Mouse (Mus musculus) heart, adult 18-20 months (tissue): ENCODE data around the gene Gm11020. TPM values are rescaled to one million over a fixed set of nuclear protein-coding genes. Genes with fewer than 3 reads are reported as not detected.
"Not testable (repeated sequence)": the region's sequence is repeated elsewhere in the genome, so short reads cannot be mapped to it uniquely, and the experiment has no call there.

Experiments
- DNase-seq, 2 experiments: peaks; one replicate each; pipeline ENCODE4 v3.0.0; 2021 to 2022; ENCODE audit warnings: mixed read lengths in 1 of 2
- long read RNA-seq, 2 experiments: library from polyadenylated mRNA; stranded (forward); transcript quantifications; one replicate each; pipeline ENCODE4 v2.0.0; 2021
- total RNA-seq, 2 experiments: library from RNA; stranded (reverse); gene quantifications; 2 replicates each; pipeline ENCODE4 v1.2.3; 2021

The Gm11020 gene
- not detected for total RNA-seq
- long read RNA-seq, experiment 1: 0 reads
- long read RNA-seq, experiment 2: 0 reads

- DNase-seq: not testable (repeated sequence)
These were observed at the start of gene Gm11020 for GRCm38 (mm10) chr8:104321267-104321666. Gene Gm11020 (plus strand): TSS chr8:104321567.

- not testable (repeated sequence) for DNase-seq
These were observed 28.3 kb upstream of the Gm11020 start, which contains the start of gene Cmtm2a for GRCm38 (mm10) chr8:104293081-104293480. Gene Cmtm2a (minus strand): TSS chr8:104293181.

GRCm38 (mm10) chr8:104294396-104294795 is 27.0 kb upstream of the Gm11020 start:
- DNase-seq: no peak

- DNase-seq: peak; percentile 4 to 10
These were observed 19.8 kb upstream of the Gm11020 start for GRCm38 (mm10) chr8:104301577-104301976.

GRCm38 (mm10) chr8:104302536-104302935 is 18.8 kb upstream of the Gm11020 start:
- not testable (repeated sequence) for DNase-seq

- no peak for DNase-seq
These were observed 16.4 kb upstream of the Gm11020 start for GRCm38 (mm10) chr8:104304962-104305361.

- DNase-seq: not testable (repeated sequence)
These were observed 13.0 kb upstream of the Gm11020 start for GRCm38 (mm10) chr8:104308341-104308740.

GRCm38 (mm10) chr8:104309441-104310155 is 11.8 kb upstream of the Gm11020 start, which contains the start of the genes Gm45711 and Cmtm1:
Gene Gm45711 (minus strand): TSS chr8:104310081.
Gene Cmtm1 (minus strand): TSS chr8:104310145.
- peak; percentile 50 to 63 for DNase-seq

GRCm38 (mm10) chr8:104312023-104312422 is 9.3 kb upstream of the Gm11020 start:
- not testable (repeated sequence) for DNase-seq

GRCm38 (mm10) chr8:104313311-104313710 is 8.1 kb upstream of the Gm11020 start:
- DNase-seq: peak; percentile 42 to 45

- DNase-seq: not testable (repeated sequence)
These were observed 563 bp downstream of the Gm11020 start, which contains the start of gene Cmtm2b for GRCm38 (mm10) chr8:104321930-104322329. Gene Cmtm2b (plus strand): TSS chr8:104322230.

GRCm38 (mm10) chr8:104332665-104333631 is 11.6 kb downstream of the Gm11020 start:
- no peak for DNase-seq

- DNase-seq: peak in 1 of 2 experiments; percentile 37
These were observed 12.4 kb downstream of the Gm11020 start for GRCm38 (mm10) chr8:104333786-104334185.

GRCm38 (mm10) chr8:104334196-104334595 is 12.8 kb downstream of the Gm11020 start:
- DNase-seq: peak in 1 of 2 experiments; percentile 35

GRCm38 (mm10) chr8:104336806-104337205 is 15.4 kb downstream of the Gm11020 start:
- DNase-seq: no peak

- DNase-seq: no peak
These were observed 16.5 kb downstream of the Gm11020 start for GRCm38 (mm10) chr8:104337890-104338289.

GRCm38 (mm10) chr8:104339229-104339982 is 18.0 kb downstream of the Gm11020 start, which contains the start of gene Cmtm3:
Gene Cmtm3 (plus strand): TSS chr8:104339410.
- DNase-seq: peak; percentile 64 to 69

GRCm38 (mm10) chr8:104339983-104340232 is 18.5 kb downstream of the Gm11020 start:
- no peak for DNase-seq

GRCm38 (mm10) chr8:104340233-104341105 is 19.1 kb downstream of the Gm11020 start:
- peak; percentile 84 to 89 for DNase-seq

- DNase-seq: peak in 1 of 2 experiments; percentile 88
These were observed 19.8 kb downstream of the Gm11020 start for GRCm38 (mm10) chr8:104341106-104341561.

GRCm38 (mm10) chr8:104341678-104342077 is 20.3 kb downstream of the Gm11020 start:
- no peak for DNase-seq
